Mouse (Mus musculus) small intestine, adult 2 months (tissue): ENCODE results near the gene Hs6st3.

Experiments
- CTCF ChIP-seq: fragments of 200-500 bp; IDR thresholded peaks from 2 replicates; pipeline ENCODE4 v1.5.1; 2012; ENCODE audit warnings: low read depth, mild to moderate bottlenecking, control low read depth, inconsistent platforms, low read length, moderate library complexity, mixed read lengths; ENCODE audit not compliant: insufficient replicate concordance, insufficient read length; ENCODE audit errors: extremely low read depth
- POLR2A ChIP-seq: fragments of 200-500 bp; IDR thresholded peaks from 2 replicates; pipeline ENCODE4 v1.6.1; 2012; ENCODE audit warnings: low read depth, mild to moderate bottlenecking, control low read depth, inconsistent platforms, low read length, moderate library complexity

DNA sequence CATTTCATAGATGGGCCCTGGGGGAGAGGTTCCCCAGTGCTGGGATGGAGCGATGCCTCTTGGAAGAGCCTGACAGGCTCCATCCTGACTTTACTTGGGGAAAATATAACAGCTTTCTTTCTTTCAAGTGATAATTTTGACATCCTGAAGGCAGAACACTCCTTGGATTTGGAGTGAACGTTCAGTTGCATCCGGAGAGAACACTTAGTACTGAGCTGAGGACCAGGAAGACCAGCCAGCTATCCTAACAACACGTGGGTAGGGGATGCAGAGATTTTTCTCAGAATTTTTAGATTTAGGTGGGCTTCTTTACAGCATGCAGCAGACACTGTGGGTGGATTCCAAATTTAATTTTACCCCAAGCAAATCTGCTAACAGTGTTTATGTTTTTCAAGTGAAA lies 541.9 kb downstream of the Hs6st3 start:
- TF ChIP-seq POLR2A (no peak), CTCF (no peak)
